Mouse (Mus musculus): ENCODE results near the gene Slc30a10.

Gene Slc30a10

DNA sequence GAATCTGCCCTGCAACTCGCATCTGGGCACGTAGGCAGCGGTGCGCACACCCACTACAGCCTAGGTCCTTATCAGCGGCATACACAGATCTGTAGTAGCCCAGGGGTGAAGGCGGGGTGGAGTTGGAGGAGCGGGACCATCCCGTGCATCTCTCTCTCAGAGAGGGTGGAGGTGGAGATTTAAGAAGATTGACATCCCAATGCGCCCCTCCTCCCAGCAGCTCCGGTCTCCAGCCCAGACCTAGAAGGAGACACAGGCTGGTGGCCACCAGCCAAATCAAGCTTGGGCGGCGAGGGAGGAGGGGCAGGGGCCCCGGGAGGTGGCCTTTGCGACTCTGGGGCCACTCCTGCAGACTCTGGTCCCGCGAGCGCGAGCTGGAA lies at the start of gene Slc30a10:
TSS of gene Slc30a10 (plus strand) at position 274 of the 380 bp plus-strand sequence.
- peak; percentile 59 to 63 for DNase-seq (ENCODE audit: low spot score in 2 of 2)

DNA sequence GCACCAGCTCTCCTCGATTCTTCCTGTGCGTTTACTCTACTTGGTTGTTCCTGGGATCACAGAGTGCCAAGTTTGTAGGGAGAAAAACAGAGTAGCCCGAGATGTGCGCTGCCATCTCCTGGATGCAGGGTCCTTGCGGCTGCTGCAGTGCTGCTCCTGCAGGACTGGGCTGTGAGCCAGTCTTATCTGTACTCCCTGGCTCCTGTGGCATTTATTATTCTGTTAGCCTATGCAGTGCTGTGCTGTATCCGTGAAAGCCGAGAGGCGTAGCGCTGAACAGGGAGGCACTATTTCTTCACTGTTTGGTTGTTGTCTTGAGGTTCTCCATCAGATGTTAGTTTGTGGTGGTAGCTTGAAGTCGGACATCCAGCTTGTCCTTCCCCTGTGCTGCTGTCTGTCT lies 48.7 kb upstream of the Slc30a10 start:
- no peak for DNase-seq (ENCODE audit: low spot score in 2 of 2)

DNA sequence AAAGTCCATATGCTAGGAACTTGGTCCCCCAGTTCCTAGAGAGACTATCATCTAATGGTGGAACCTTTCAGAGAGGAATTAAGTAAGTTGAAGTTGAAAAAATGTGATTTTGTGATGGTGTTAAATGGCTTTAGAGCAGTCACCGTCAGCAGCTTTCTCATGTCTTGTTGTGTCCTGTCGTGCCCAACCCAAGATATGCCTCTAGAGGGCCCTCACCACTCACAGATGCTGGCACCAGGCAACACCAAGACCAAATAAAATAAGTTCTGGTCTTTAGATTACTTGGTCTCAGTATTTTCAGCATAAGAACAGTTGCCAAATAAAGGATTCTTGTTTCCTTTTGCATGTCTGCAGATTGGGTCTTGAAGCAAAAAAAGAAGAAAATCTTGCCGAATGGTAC lies 44.8 kb upstream of the Slc30a10 start:
- no peak for DNase-seq (ENCODE audit: low spot score in 2 of 2)

DNA sequence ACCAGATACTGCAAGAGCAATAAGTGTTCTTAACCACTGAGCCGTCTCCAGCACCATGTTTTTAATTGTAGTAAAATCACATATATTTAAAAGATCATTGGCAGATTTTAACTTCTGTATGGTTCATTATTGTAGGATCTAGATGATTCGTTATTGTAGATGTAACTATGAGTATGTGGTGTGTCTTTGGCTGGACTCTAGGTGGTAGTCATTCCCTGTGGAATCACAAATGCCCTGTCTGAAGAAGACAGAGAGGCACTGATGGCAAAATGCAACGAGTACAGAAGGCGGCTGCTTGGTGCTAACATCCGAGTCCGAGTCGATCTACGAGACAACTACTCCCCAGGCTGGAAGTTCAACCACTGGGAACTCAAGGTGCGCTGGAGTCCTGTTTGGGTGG lies 36.6 kb upstream of the Slc30a10 start:
- DNase-seq (ENCODE audit: low spot score in 2 of 2) = no peak

DNA sequence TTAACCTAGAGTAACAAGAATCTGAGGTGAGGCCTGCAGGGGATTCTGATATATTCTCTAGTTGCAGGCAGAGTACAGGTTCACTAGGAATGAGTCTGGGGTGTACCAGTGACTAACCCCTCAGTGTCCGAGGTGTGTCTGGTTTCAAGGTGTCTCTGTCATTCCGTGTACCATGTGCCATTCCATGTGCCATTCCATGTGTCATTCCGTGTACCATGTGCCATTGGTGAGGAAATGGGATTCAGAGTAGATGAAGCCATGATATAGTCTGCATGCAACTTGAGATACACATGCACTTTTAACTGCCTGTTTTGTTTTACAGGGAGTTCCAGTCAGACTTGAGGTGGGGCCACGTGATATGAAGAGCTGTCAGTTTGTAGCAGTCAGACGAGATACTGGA lies 34.8 kb upstream of the Slc30a10 start:
- DNase-seq (ENCODE audit: low spot score in 2 of 2) = no peak

DNA sequence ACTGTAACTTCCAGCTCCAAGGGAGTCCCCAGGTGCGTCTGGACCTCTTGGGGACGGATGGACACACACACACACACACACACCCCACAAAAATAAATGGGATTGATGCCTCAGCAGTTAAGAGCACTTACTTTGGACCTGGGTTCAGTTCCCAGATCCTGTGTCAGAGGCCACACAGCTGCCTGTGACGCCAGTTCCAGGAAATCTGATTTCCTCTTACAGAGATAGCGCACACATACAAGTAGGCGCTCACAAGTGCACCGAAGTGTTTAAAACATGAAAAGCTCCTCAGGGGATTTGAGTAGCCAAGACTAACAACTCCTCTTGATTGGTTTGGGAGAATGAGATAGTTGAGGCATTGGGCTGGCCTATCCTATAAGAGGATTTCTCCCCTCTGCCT lies 33.9 kb upstream of the Slc30a10 start:
- no peak for DNase-seq (ENCODE audit: low spot score in 2 of 2)

DNA sequence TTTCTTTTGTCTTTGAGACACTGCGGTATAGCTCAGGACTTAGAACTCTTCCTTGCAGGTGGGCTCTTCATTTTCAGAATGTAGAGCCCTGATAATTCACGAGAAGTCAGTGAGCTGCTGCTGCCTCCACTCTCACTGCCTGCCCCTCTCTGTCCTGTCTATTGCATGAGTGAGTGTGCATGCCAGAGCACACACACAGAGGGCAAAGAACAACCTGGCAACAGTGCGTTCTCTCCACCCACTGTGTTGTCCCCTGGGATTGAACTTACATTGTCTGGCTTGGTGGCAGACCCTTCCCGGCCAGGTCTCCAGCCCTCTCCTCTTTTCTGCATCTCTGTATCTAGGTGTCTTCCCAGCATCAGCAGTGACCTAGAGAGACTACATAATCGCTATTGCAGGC lies 28.1 kb upstream of the Slc30a10 start:
- DNase-seq (ENCODE audit: low spot score in 2 of 2) = no peak

DNA sequence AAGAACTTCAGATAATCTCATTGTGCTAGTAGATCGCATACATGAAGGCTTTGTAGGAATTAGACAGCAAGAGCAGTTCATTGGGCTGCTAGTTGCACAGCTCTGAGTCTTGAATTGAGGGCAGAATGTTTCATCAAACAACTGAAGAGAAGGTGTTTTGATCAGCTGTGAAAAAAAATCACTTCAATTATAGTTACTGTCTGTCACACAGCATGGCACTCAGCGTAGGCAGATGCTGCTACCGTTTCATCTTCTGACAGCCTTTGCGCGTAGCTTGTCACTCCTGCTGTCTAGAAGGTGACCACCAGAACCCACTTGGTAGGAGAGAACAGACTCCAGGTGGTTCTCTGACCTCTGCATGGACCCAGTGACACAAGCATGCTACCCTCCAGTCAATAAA lies 24.2 kb upstream of the Slc30a10 start:
- no peak for DNase-seq (ENCODE audit: low spot score in 2 of 2)

DNA sequence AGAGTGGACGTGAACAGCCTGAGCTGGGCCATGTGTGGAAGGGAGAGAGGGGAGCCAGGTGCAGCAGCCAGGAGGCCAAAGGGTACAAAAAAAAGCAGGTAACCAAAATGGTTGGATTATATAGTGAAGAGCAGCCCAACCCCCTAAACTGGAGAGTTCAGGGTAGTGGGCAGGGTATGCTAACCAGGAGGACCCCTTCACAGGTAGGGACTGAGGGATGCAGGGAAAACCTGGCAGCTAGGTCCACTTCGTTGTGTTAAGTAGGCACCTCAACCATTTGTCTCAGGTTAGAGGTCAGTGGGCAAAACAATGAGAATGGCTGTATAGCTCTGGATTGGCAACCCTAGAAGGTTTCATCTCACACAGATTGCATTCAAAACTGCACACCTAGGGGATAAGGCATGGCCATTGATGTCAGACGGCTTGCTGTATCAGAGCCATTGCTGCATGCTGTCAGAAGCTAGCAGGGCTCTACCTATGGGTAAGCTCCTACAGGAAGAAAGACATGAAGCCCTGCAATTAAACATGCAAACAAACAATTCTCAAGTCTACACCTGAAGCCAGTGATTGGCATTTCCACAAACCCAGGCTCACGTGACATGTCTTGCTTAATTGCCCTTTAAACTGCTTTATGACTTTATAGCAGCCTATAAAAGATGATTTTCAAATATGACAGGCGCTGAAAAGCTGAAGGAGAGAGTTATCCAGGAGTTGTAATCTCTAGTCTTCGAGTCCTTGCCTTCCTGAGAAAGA lies 23.2 kb upstream of the Slc30a10 start:
- DNase-seq (ENCODE audit: low spot score in 2 of 2) = no peak

DNA sequence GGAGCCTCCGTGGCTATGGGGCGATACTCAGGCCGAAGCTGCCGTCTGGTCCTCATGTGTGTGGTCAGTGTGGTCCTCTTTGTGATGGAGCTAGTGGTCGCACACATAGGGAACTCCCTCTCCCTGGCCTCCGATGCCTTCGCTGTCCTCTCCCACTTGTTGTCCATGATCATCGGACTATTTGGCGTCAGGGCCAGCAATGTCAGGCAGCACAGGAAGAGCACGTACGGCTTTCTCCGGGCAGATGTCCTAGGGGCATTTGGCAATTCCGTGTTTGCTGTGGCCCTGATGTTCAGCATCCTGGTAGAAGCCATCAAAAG lies 22.7 kb upstream of the Slc30a10 start:
- DNase-seq (ENCODE audit: low spot score in 2 of 2) = no peak

DNA sequence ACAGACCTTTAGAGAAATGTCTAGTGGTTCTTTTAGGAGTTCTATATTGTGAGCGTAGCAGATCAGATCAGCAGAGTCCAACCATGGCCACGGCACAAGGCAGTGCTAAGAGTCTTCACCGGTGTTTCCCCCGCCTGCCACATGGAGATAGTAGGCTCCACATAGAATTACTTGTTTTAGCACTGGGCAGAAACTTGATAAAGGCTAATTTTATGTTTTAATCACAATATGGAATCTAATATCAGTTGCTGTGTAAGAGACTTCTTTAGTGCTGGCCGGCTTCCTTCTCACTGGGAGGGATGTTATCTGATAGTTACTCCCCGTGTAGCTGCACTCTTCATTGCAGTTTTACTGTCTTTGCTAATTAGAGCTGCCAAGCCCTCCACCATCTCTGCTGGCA lies 21.5 kb upstream of the Slc30a10 start:
- no peak for DNase-seq (ENCODE audit: low spot score in 2 of 2)

DNA sequence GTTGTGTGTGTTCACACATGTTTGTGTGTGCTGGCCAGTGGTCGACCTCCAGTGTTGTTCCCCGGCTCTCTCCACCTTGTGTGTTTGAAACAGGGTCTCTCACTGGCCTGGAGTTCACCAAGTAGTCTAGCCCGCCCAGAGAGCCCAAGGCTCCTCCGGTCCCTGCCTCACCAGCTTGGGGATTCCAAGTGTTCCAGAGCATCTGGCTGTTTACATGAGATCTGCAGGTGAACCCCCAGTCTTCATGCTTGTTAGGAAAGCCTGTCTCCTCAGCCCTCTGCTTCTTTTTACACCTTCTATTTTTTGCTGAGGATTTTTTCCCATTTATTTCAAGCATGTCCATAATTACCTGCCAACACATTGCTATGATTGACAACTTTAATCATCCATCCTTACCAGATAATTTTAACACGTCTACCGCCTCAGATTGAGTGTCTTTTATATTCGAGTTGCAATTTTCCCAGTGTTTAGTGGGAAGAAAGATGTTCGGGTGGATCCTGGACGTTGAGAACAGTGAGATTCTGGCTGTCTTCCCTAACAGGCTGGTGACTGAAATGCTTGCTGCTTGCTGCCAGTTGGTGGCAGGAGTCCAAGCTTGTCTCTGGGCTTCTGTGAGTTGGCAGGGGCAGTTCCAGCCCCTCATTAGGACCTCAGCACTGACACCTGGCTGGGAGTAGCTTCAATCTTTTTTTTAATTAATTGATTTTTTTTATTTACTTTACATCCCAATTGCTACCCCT lies 15.6 kb upstream of the Slc30a10 start:
- DNase-seq (ENCODE audit: low spot score in 2 of 2) = no peak

DNA sequence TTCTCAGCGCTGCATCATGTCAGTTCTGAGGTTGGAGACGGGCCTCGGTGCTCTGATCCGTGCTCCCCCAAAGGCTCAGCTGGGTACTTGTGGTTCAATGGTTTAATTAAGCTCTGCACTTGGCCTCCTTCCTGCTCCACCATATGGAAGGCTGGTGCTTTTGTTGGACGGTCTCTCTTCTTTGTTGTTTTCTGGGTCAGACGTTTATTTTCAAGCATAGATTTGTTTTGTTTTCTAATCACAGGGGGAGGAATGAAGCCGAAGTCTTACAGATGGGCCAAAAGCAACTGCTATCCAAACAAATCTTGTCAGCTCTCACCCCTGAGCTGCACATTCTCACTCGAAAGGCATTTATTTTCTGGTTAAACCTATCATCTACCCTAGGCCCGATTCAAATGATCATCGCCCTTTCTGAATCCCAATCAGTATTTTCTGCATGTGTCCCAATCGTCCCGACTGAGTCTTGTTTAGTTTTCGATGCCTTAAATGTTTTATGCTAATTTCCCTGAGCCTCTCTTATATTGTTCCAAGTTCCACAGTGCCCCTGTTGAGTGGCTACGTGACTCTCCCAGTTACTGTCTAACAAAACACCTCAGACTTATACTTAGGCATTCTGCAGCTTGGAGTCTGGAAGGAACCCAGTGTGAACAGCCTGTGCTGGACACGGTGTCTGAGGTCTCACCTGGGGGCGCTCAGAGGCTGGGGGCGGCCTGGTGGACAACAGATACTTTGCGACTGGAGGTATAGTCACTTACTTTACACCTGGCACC lies 12.8 kb upstream of the Slc30a10 start:
- no peak for DNase-seq (ENCODE audit: low spot score in 2 of 2)

DNA sequence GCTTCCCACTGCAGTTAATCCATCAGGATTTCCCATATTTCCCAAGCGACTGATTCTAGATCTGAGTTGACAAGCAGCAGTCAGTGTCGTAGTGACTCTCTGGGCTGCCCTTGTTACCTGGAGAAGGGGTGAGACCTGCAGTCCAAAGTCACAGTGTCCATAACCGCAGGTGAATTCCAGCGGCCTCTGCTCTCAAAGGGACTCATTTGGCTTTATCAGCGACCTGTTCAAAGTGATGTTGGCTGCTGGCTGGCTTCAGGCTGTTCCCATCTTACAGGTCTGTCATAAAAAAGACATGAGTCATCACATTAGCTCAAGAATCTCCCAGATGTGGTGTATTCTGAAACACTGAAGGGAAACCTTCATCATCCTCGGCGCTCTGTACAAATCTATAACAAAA lies 5.7 kb upstream of the Slc30a10 start:
- DNase-seq (ENCODE audit: low spot score in 2 of 2) = no peak

DNA sequence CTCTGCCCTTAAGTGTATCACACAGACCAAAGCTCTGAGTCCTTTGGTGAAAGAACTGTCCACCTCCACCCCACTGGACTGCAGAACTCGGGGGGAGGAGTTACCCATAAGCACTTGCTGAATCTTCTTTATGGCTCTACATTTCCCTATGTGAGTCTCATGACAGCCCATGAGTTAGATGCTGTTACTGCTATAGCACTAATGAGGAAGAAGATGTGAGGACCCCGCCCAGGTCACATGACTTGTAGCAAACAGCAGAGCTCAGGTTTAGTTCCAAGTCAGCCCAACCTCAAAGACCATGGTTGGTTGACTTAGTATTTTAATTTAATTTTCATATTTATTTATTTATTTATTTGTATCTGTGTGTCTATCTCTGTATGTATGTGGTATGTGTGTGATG lies 4.9 kb upstream of the Slc30a10 start:
- no peak for DNase-seq (ENCODE audit: low spot score in 2 of 2)

DNA sequence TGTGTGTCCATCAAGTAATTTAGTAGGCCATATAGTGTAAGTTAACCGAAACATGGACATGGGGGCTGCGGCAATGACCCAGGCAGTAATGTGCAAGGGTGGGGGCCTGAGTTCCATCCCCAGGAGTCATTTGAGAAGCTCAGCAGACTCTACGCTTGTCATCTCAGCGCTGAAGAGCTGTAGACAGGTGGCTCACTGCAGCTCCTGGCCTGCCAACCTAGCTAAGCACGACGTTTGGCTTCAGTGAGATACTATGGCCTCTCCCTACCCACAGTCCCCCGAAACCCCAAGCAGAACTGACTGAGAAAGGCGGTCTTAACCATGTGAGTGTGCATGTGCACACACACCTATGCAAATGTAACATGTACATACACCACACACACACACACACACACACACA lies 3.6 kb upstream of the Slc30a10 start:
- no peak for DNase-seq (ENCODE audit: low spot score in 2 of 2)

DNA sequence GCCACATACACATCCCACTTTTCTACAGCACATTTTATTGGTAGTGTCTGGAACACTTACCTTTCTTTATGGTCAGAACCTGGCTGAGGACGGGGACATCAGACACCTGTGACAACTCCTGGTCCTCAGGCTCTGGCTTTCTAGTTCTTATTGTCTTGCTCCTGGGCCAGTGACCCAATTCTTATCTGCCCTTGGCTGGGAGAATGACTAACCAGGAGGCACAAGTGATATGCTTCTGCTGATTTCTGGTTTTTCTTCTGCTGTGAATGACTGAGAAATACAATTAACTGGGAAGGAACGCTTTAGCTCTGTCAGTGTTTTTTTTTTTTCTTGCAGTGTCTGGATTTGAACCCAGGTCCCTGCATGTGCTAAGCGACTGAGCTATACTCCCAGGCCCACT lies 3.2 kb upstream of the Slc30a10 start:
- DNase-seq (ENCODE audit: low spot score in 2 of 2) = no peak

DNA sequence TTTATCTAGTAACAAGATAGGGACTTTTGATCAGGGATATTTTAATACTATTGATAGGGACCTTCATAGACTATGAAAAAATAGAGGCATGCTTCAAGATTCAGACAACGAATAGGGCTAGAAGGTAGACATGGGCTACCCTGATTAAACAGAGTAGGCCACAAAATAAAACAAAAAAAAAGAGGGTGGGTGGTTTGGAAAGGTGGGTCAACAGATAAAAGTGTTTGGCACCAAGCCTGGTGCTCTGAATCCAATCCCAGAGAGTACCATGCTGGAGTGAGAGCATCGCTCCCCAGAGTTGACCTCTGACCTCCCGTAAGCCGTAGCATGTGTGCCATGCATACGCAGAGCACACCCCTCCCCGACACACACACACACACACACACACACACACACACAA lies 2.2 kb upstream of the Slc30a10 start:
- no peak for DNase-seq (ENCODE audit: low spot score in 2 of 2)

DNA sequence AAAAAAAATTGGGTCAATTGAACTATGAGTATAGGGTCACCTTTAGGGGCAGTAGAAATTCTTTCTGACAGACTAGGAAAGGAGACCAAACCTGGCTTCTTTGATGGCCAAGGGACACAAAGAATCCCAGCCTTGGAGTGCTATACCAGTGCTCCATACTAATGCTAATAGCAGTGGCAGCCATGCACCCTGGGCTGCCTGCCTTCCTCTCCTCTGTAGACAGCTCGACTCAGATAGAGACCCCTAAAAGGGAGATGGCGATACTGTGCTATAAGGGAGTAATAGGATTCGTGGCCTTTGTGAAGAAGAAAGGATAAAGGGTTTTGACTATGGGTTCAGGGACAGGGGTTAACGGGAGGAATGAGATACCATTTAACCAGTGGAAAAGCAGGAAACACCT lies 504 bp upstream of the Slc30a10 start:
- DNase-seq (ENCODE audit: low spot score in 2 of 2) = no peak

DNA sequence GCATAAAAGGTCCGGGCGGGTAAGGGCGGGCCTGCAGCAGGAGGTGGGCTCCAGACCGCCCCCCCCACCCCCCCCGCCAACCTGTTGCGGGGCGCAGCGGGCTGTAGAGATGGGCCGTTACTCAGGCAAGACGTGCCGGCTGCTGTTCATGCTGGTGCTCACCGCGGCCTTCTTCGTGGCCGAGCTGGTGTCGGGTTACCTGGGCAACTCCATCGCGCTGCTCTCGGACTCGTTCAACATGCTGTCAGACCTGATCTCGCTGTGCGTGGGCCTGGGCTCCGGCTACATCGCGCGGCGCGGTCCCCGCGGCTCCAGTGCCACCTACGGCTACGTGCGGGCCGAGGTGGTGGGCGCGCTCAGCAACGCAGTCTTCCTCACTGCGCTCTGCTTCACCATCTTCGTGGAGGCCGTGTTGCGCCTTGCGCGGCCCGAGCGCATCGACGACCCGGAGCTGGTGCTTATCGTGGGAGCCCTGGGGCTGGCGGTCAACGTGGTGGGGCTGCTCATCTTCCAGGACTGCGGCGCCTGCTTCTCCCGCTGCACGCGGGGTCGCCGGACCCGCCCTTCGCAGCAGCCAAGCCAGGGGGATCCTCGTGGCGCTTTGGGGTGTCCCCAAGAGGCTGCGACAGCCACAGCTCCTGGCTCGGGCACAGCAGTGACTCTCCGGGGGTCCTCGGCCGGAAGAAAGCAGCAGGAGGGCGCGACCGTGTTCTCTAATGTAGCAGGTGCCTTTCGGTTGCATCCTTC lies 480 bp downstream of the Slc30a10 start:
- DNase-seq (ENCODE audit: low spot score in 2 of 2) = peak; percentile 14 to 24

DNA sequence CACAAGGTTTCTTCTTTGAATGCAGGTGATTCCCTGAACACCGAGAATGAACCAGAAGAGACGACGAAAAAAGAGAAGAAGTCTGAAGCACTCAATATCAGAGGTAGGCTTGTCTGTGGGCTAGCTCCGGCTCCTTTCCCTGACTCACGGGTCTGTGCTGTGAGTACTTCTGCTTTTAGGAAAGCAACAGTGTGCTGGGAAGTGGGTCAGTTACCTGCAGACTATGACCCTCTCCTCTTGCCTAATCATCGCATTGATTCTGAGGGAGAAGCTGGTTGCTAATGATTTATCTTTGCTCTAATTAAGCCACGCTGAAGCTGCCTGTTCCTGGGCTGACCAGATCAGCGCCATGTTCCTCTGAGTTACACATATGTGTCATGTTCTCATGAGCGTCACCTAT lies 1.7 kb downstream of the Slc30a10 start:
- no peak for DNase-seq (ENCODE audit: low spot score in 2 of 2)

DNA sequence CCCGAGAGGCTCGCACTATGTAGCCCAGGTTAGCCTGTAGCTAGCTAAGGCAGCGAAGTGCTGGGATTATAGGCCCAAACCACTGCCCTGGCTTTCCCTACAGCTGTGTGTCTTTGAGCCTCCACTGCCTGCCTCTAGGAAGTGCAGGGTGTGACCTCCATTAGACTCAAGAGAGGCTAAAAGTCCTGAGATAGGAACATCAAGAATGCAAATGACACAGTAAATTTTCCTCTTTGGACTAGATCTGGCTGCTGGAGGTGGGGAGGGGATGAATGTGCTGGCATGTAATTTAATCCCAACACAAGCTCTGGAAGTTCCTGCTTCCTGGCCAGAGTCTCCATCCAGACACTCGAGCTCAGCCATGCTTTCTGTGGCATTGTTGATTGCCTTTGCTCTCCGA lies 5.4 kb downstream of the Slc30a10 start:
- no peak for DNase-seq (ENCODE audit: low spot score in 2 of 2)

All from spleen, postnatal 14 days (tissue).